Mouse (Mus musculus) adrenal gland, adult 8-10 months (tissue): ENCODE data around the gene Trpm3. TPM values are rescaled to one million over a fixed set of nuclear protein-coding genes. Genes with fewer than 3 reads are reported as not detected.

ENCODE experiments used
- DNase-seq: peaks from one replicate; pipeline ENCODE4 v3.0.0; 2022
- microRNA-seq, 2 experiments: library from miRNA; unstranded; fragments of <30 nt; microRNA quantifications; one replicate each; pipeline ENCODE4 v1.2.0; 2022
- total RNA-seq, 4 experiments: library from RNA; stranded (reverse); gene quantifications; 2 replicates each; pipeline ENCODE4 v1.2.4; 2022

Gene Trpm3
- total RNA-seq, 4 experiments from 2014 or later, result 0.81 to 2.5 (median 1.6) TPM

DNA sequence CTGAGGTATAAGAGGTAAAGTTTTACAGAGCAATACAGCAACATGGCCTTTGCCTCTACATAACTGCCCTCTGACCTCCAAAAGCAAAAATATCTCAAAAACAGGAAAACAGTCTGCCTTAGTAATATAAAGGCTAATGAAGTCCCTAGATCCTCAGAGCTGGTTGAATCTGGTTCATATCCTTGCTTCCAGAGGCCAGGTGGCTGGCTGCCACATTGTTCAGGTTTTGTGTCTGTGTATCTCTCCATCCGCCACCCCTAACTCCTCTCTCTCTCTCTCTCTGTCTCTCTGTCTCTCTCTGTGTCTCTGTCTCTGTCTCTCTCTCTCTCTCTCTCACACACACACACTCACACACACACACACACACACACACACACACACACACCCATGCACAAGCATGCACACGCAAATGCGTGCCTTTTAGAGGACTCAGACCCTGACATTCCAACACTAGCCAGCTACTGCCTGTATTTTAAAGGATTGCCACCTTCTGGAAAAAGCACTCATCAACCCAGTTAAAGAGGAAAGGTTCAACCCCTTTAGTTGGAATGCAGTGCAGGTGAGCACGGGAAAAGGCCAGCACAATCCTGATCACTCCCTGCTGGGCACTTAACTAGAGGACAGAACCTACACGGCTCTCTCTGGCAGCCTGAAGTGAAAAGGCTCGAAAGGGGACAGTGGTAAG is 902.8 kb downstream of the Trpm3 start:
- DNase-seq, result no peak

DNA sequence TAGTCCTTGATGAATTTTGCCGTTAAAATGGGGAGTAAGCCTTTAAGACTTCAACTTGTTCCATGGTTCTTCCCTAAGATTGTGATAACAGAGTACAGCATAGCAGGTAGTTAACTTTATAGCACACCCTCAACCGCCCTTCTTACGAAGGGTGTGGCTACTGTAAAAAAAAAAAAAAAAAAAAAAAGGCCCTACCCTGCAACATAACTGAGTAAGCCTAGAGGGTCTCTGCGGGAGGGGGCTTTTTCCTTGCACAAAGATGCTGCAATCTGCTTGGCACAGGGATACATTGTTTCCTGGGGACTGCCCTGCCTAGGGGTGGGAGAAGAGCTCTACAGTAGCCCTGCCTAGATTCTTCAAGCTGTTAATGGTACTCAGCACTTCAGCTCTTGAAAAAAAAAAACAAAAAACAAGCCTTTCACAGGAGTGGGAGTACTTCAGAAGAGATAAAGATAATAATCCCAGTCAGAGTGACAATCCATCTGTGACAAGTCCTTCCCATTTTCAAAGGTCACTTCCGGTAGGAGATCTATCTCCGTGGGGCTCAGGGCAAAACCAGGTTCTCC is 903.4 kb downstream of the Trpm3 start:
- no peak for DNase-seq

DNA sequence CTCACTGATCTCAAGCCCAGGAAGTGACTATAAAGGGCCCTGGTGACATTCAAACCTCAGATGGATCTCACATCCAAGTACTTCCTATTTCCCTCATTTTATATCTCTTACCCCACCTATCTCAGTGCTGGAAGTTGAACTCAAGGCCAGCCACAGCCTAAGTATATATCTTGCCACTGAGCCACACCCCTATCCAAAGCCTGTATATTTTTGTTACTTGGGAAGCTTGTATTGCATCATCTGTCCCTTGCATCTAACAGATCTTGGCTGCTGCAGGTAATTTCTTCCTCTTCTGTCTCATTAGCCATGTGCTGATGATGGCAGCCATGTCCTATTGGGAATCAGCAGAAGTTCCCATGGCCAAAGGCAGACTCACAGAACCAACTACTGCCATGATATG is 904.9 kb downstream of the Trpm3 start:
- DNase-seq, result no peak

Small RNAs within 50 kb of the gene (microRNA-seq; reads per million reads assigned to microRNA genes)
- gene Mir204, result 54.6 to 76.0 reads per million in 2 experiments
